Mouse (Mus musculus) heart, embryonic 14.5 days (tissue): Measurements from ENCODE around the gene Mfap1a. TPM values are rescaled to one million over a fixed set of nuclear protein-coding genes. Genes with fewer than 3 reads are reported as not detected.

Experiments
- microRNA-seq: library from miRNA; unstranded; fragments of <30 nt; microRNA quantifications from one replicate; pipeline ENCODE4, GENCODE M21; 2016
- polyA plus RNA-seq: library from polyadenylated mRNA; unstranded; fragments of >200 nt; fragmentation: Nextera tagmentation; extraction: Ambion mirVana; gene quantifications from 2 replicates; pipeline ENCODE4 v1.2.1, GENCODE M21; 2014

The Mfap1a gene
- polyA plus RNA-seq, 1 experiment from 2014 or later, result 18.3 TPM

Small RNAs within 50 kb of the gene (microRNA-seq; reads per million reads assigned to microRNA genes)
- gene Gm22953, result not detected

Other genes starting within 250 kb of the Mfap1a start
- 44.1 and 47.5 TPM in 2 replicates for gene Trp53bp1, start 235.3 kb downstream of the Mfap1a start, polyA plus RNA-seq
- 7.3 and 7.7 TPM in 2 replicates for gene Map1a, start 217.1 kb downstream of the Mfap1a start, polyA plus RNA-seq
- gene Ppip5k1, start 151.3 kb downstream of the Mfap1a start, polyA plus RNA-seq, result 12.8 and 16.0 TPM in 2 replicates
- gene Ckmt1, start 149.0 kb downstream of the Mfap1a start, polyA plus RNA-seq, result 0.42 and 0.72 TPM in 2 replicates
- gene Strc, start 119.5 kb downstream of the Mfap1a start, polyA plus RNA-seq, result not detected in 2 replicates
- gene Pdia3, start 92.9 kb downstream of the Mfap1a start, polyA plus RNA-seq, result 339 and 411 TPM in 2 replicates
- gene Catsper2, start 92.9 kb downstream of the Mfap1a start, polyA plus RNA-seq, result 3.1 and 3.4 TPM in 2 replicates
- 0.77 and 1.3 TPM in 2 replicates for gene Ell3, start 62.4 kb downstream of the Mfap1a start, polyA plus RNA-seq
- 675 and 694 TPM in 2 replicates for gene Serf2, start 57.5 kb downstream of the Mfap1a start, polyA plus RNA-seq
- gene Hypk, start 53.4 kb downstream of the Mfap1a start, polyA plus RNA-seq, result 85.7 and 101 TPM in 2 replicates
- 0.20 and 0.63 TPM in 2 replicates for gene Serinc4, start 49.9 kb downstream of the Mfap1a start, polyA plus RNA-seq
- 44.3 and 45.4 TPM in 2 replicates for gene Mfap1b, start 32.6 kb downstream of the Mfap1a start, polyA plus RNA-seq
- 6.5 and 7.2 TPM in 2 replicates for gene Wdr76, start 58 bp upstream of the Mfap1a start, polyA plus RNA-seq